Mouse (Mus musculus) WW6 (cell line): ENCODE results near the gene Proser1.

Source experiments
- DNase-seq: peaks from one replicate; pipeline ENCODE4 v3.0.0-alpha.2; 2013; ENCODE audit warnings: low read depth, low spot score

Proser1 gene

DNA sequence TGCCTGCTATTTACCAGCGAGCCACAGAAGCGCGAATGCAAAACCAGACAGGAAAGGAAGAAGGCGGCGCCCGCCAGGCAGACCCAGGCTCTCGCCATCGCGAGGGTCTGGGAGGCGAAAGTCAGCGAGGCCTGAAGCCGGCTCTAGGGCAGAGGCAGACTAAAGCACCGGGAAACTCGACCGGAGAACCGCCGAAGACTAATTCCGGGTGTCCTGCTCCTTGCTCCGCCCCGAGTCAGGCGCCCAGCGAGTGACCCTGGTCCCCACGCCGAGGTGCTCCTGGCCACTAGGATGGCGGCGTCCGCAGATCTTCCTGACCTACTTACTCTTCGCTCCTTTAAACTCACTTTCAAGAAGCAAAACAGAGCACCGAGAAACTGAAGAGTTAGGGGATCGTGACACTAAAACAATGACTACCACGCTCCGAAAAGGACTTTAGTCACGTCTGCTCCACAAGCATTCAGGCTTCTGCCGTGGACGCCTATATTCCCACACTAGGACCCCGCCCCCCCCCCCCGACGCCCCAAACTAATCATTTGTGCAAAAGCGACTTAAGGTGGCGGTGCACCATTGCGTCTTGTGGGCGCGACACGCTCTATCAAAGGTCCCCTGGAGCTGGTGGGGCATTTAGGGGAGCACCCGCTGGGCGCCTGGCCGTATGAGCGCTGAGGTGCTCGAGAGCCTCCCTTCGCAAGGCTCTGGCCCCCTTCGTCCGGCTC is at the start of gene Proser1, which contains the start of gene Nhlrc3:
Gene Proser1, plus strand, starts transcription at position 621 of the 719 bp plus-strand sequence.
Gene Nhlrc3, minus strand, starts transcription at position 287 of the 719 bp plus-strand sequence.
- peak; percentile 63 for DNase-seq

DNA sequence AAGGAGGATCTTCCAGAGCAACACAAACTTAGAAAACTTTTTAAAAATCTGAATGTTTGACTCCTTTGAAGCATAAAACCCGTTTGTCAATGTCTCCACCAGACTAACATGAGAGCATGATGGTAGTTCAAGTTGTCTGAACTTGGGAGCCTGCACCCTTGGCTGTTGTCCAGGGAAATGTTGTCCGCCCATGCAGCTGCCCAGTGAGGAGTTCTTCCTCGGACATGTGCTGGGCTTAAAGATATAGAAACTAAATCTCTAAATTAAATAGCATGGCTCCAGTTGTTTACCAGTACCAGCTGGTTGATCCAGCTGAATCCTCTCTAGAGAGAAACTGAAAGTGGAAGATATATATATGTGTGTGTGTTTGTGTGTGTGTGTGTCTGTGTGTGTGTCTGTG is 49.5 kb upstream of the Proser1 start:
- DNase-seq: no peak

- DNase-seq: no peak
Observed at GRCm38 (mm10) chr3:53416036-53416506, 47.4 kb upstream of the Proser1 start.

DNA sequence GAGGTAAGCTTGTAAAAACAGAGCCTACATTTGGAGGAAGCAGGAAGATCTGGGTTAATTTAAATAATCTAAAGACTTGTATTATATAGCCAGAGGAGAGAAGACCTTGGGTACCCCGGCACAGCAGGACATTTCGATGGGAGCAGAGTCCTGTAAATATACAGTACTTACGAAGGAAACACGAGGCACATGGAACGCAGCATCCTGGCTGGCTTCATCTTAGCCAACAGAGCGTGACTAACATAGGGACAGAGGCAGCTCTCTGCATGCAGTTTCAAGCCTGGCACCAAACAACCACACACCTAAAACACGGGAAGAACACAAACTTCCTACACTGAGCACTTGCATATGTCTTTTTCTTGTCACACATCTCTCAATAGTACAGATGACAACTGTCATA is 45.8 kb upstream of the Proser1 start:
- no peak for DNase-seq

DNA sequence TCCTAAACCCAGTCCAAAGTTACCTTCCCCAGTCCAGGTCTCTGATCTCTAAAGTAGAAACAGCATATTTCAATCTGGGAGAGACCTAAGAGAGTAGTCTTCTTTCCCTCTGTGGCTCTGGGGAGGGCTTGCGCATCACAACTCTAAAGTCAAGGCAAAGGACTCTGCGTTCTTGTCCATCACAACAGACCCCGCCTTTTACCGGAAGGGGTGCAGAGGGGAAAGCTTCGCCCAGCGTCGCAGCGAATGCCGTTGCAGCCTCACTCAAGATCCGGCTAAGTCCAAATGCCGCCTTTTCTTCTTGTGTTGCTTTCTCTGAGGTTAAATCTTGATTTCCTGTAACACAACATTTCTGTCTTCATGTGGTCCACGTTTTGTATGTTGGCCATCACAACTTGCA is 41.8 kb upstream of the Proser1 start:
- DNase-seq: no peak

DNA sequence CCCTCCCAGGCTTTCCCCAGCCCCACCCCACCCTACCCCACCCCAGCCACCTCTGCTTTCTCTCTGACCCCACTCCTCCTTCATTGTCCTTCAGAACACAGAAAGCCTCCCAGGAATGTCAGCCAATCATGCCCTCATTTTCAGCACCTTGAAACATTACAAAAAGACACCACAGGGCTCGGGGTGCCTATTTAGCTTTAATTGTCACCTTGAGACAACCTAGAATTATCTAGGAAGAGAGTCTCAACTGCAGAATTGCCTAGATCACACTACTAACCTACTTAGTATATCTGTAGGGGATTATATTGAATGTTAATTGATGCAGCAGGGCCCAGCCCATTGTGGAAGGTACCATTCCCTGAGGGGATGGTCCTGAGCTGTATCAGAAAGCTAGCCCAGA is 40.8 kb upstream of the Proser1 start:
- DNase-seq: no peak

DNA sequence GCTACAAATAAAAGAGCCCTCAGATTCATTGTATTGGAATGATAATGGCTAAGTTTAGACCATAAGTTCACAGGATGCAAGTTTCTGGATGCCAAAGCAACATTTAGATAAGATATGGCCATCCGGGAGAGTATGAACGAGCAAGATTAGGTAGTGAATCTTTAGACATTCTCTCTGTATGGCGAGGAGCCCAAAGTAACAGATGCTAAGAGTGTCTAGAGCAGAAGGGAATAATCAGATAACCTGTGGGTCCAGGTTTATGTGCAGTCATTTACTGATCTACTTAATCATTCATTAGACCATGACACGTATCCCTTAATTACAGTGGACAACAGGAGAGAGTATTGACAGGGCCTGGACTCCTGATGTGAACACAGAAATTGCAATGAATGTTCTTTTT is 39.9 kb upstream of the Proser1 start:
- no peak for DNase-seq

DNA sequence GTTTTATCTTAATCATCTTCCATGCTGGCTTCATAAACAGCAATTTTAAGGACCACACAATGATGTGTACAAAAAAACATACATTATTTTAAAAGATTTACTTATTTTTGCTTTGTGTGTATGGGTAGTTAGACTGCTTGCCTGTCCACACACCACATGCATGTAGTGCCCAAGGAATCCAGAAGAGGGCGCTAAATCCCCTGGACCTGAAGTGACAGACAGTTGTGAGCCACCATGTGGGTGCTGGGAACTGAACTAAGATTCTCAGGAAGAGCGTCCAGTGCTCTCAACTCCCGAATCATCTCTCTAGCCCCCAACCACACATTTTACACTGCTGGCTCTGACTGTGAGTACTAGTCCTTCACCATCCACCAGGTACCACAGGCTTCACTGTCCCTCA is 28.9 kb upstream of the Proser1 start:
- no peak for DNase-seq

GRCm38 (mm10) chr3:53436550-53436949 is 26.9 kb upstream of the Proser1 start:
- no peak for DNase-seq

DNA sequence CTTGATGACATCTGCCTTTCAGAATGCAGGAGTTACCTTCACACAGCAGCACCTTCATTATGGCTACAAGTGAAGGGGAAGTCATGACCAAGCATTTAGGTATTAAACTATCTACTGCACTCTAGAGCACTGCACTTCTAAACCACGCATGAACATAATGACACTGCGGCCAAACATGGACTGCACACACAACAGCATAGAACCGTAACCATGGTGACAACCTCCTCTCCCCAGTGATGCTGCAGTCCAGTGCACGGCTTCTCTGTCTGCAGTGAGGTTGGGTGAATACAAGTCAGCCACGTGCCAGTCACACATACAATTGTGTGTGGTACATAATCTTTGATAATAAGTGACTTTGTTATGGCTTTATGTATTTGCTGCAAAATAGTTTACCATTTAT is 17.9 kb upstream of the Proser1 start:
- DNase-seq: no peak

GRCm38 (mm10) chr3:53446801-53447200 is 16.7 kb upstream of the Proser1 start:
- DNase-seq: no peak

DNA sequence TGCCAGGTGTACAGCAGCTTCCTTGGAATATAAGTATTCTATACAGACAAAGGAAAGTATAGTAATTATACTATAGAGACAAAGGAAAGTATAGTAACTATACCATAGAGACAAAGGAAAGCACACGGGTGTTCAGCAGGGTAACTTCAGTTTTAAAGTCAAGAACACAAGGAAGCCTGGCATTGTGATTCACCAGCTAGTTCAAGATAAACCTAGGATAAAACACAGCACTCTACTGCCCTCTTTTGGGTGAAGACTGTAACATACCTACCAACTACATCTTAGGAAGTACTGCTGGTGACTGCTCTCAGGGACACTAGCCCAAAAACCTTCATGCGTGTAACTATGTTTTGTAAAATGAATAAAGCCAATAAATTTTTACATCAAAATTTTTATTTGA is 15.3 kb upstream of the Proser1 start:
- DNase-seq: peak; percentile 36

DNA sequence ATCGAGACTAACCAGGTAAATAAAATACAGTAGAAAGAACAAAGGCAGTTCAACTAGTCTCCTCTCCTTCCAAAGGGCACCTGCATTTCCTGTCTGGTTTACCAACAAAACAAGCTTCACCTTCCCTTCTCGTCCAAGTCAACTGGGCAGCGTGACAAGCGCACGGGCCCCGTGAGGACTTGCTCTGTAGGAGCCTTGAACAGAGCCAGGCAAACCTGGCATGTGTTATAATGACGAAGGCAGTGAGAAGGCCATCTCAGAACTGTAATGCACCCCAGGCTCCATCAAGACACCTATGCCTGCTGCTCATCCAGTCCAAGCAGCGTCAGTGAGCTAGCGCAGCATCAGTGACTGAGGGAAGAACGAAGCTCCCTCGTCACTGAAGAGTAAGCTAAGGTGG is 12.8 kb upstream of the Proser1 start:
- no peak for DNase-seq

- DNase-seq: no peak
Observed at GRCm38 (mm10) chr3:53452351-53452750, 11.1 kb upstream of the Proser1 start.

DNA sequence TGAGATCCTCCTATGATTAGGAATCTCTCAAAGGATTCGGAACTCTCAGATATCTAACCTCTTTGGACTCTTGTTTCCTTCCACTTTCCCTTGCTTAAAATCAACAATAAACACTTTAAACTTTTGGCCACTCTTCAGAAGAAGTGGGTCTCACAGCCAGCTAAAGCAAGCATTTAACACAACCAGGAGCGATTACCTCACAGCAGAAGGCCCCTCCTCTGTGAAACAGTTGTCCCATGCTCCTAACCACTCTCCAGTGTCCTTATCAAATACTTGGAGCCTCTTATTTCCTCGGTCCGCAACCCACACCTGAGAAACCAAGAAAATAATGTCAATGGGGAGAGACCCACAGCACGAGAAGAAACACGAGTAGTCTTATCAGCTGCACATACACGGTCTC is 10.1 kb upstream of the Proser1 start:
- no peak for DNase-seq

GRCm38 (mm10) chr3:53454005-53454404 is 9.5 kb upstream of the Proser1 start:
- DNase-seq: no peak

- DNase-seq: no peak
Observed at GRCm38 (mm10) chr3:53454561-53454960, 8.9 kb upstream of the Proser1 start.

- DNase-seq: no peak
Observed at GRCm38 (mm10) chr3:53454984-53455383, 8.5 kb upstream of the Proser1 start.

DNA sequence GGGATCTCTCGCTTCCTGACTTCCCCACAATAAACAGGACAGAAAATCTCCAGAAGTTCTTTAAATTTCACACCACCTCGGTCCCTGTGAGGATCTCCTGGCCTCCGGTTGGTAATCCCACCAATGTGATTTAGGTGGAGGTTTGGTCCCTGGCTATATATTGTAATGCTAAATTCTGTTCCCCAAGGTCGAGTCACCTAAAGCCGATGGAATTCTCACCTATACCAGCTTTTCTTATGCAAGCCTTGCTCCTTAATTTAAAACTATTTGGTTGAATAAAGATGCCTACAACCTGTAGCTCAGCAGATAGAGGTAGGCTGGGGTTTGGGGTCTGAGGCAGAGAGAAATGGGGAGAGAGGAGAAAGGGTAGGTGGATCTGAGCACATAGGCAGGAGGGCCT is 5.7 kb upstream of the Proser1 start:
- DNase-seq: no peak

- DNase-seq: no peak
Observed at GRCm38 (mm10) chr3:53460106-53460505, 3.4 kb upstream of the Proser1 start.

- DNase-seq: peak; percentile 52
Observed at GRCm38 (mm10) chr3:53462701-53463045, 793 bp upstream of the Proser1 start.

- DNase-seq: no peak
Observed at GRCm38 (mm10) chr3:53463765-53464114, 274 bp downstream of the Proser1 start.

GRCm38 (mm10) chr3:53464146-53464698 is 756 bp downstream of the Proser1 start:
- no peak for DNase-seq

- no peak for DNase-seq
Observed at GRCm38 (mm10) chr3:53465330-53465729, 1.9 kb downstream of the Proser1 start.
